In genomic region chr11:6266621-6267020, GRCm38 (mm10) we compare ENCODE assay signal across 9 mouse cellular contexts. TPM values are rescaled to one million over a fixed set of nuclear protein-coding genes. Genes with fewer than 3 reads are reported as not detected.
DNase-seq lines count a peak whose midpoint lies in the region; ATAC-seq and TF ChIP-seq lines count a peak whose summit lies in the region.
"Had no signal": no experiment of that assay in that cellular context is flagged by ENCODE, and none has a peak within 500 bp of the region (broad histone marks: within the 10 kb centered on the region; RNA-seq: fewer than 3 reads in every experiment).

No protein-coding gene starts in this region.

- WGBS in kidney, adult 2 months, result 74% methylated on average over 9 of the region's 9 CpGs
- 73% methylated on average over 9 of the region's 9 CpGs for WGBS in hindbrain, embryonic 12.5 days
- WGBS in midbrain, embryonic 12.5 days, result 71% methylated on average over 9 of the region's 9 CpGs

- H3K36me3 ChIP-seq in kidney, adult 2 months (ENCODE audit: control insufficient read depth, insufficient read depth, low read length), result no peaks in the 10 kb centered on the region
- peaks cover 62% of the 10 kb centered on the region for H3K36me3 ChIP-seq in hindbrain, embryonic 12.5 days
- H3K36me3 ChIP-seq in midbrain, embryonic 12.5 days, result peaks cover 68% of the 10 kb centered on the region

- H3K4me3 ChIP-seq in kidney, adult 2 months (ENCODE audit: insufficient read depth, low read depth, low read length), result peak overlapping the region; percentile 84
- peak overlapping the region; percentile 87 for H3K4me3 ChIP-seq in bone marrow macrophage, adult 2 months (ENCODE audit: insufficient read depth, low read length)
- H3K4me3 ChIP-seq in hindbrain, embryonic 12.5 days, result peak overlapping the region; percentile 93
- peak overlapping the region; percentile 87 for H3K4me3 ChIP-seq in midbrain, embryonic 12.5 days

- peak overlapping the region; percentile 95 for H3K4me2 ChIP-seq in hindbrain, embryonic 12.5 days (replicated peaks)
- H3K4me2 ChIP-seq in midbrain, embryonic 12.5 days (replicated peaks), result peak overlapping the region; percentile 86

- no peak for DNase-seq in kidney, adult 2 months
- DNase-seq in kidney, postnatal 4 days, result no peak
- no peak for DNase-seq in testis, postnatal 14 days (ENCODE audit: low spot score)
- DNase-seq: right cerebral cortex, adult 18-20 months had no signal

- peak overlapping the region; percentile 80 for H3K9ac ChIP-seq in hindbrain, embryonic 12.5 days
- peak overlapping the region; percentile 83 for H3K9ac ChIP-seq in midbrain, embryonic 12.5 days (replicated peaks)

- peaks cover 8% of the 10 kb centered on the region for H3K4me1 ChIP-seq in kidney, adult 2 months (ENCODE audit: control insufficient read depth, insufficient read depth, low read length)
- H3K4me1 ChIP-seq in bone marrow macrophage, adult 2 months (ENCODE audit: control insufficient read depth, insufficient read depth, low read length), result peaks cover 12% of the 10 kb centered on the region; the same call in 1 of the 2 replicates
- peaks cover 14% of the 10 kb centered on the region for H3K4me1 ChIP-seq in hindbrain, embryonic 12.5 days
- peaks cover 10% of the 10 kb centered on the region for H3K4me1 ChIP-seq in midbrain, embryonic 12.5 days

- ATAC-seq in hindbrain, embryonic 12.5 days (ENCODE audit: low FRiP score), result no peak
- no peak for ATAC-seq in midbrain, embryonic 12.5 days (ENCODE audit: low FRiP score, low read depth)
- no peak for ATAC-seq in megakaryocyte progenitor cell, adult 5-6 weeks (replicated peaks; ENCODE audit: poor library complexity)
- no peak for ATAC-seq in granulocyte monocyte progenitor cell, adult 5-6 weeks (replicated peaks; ENCODE audit: poor library complexity, severe bottlenecking)

- no peaks in the 10 kb centered on the region for H3K9me3 ChIP-seq in hindbrain, embryonic 12.5 days (replicated peaks)
- H3K9me3 ChIP-seq in midbrain, embryonic 12.5 days, result no peaks in the 10 kb centered on the region

- TF ChIP-seq POLR2A in kidney, adult 2 months (IDR thresholded peaks at IDR 0.05; ENCODE audit: low read depth, low read length), result no peak
- no peak for TF ChIP-seq POLR2A in bone marrow macrophage, adult 2 months (IDR thresholded peaks at IDR 0.05; ENCODE audit: borderline replicate concordance, low read depth, low read length)

- no peaks in the 10 kb centered on the region for H3K27me3 ChIP-seq in kidney, adult 2 months (replicated peaks; ENCODE audit: control insufficient read depth, insufficient read depth, low read length)
- H3K27me3 ChIP-seq in hindbrain, embryonic 12.5 days, result no peaks in the 10 kb centered on the region
- no peaks in the 10 kb centered on the region for H3K27me3 ChIP-seq in midbrain, embryonic 12.5 days

- H3K27ac ChIP-seq in kidney, adult 2 months (ENCODE audit: insufficient read depth, low read depth, low read length), result no peak overlapping the region
- H3K27ac ChIP-seq in bone marrow macrophage, adult 2 months (ENCODE audit: insufficient read depth, low read depth, low read length), result no peak overlapping the region
- no peak overlapping the region for H3K27ac ChIP-seq in hindbrain, embryonic 12.5 days
- no peak overlapping the region for H3K27ac ChIP-seq in midbrain, embryonic 12.5 days (replicated peaks)

- TF ChIP-seq CTCF in kidney, adult 2 months (conservative IDR thresholded peaks at IDR 0.05; ENCODE audit: insufficient read depth, insufficient read length, low read depth, low read length), result no peak
- TF ChIP-seq CTCF in bone marrow macrophage, adult 2 months (IDR thresholded peaks at IDR 0.05; ENCODE audit: low read depth, low read length), result no peak

RNA-seq across cellular contexts. Expression of gene Ddx56, which starts 1.0 kb away (rescaled TPM):
- polyA plus RNA-seq in kidney, adult 2 months (2012; rRNA removed), result 29.1 and 29.3 TPM in 2 replicates
- polyA plus RNA-seq in bone marrow macrophage, adult 2 months (2012; ENCODE audit: insufficient read depth, insufficient read length, missing spikeins), result 16.2 and 19.2 TPM in 2 replicates
- polyA plus RNA-seq in hindbrain, embryonic 12.5 days (2016; fragmentation: Nextera tagmentation; extraction: Ambion mirVana), result 80.5 and 83.0 TPM in 2 replicates
- polyA plus RNA-seq in midbrain, embryonic 12.5 days (2016; fragmentation: Nextera tagmentation; extraction: Ambion mirVana), result 92.0 and 93.7 TPM in 2 replicates
- total RNA-seq in megakaryocyte progenitor cell, adult 5-6 weeks (2015), result 34.7 and 44.6 TPM in 2 replicates
- 44.6 and 51.4 TPM in 2 replicates for total RNA-seq in megakaryocyte progenitor cell, adult 5-6 weeks (2017)
- total RNA-seq in granulocyte monocyte progenitor cell, adult 5-6 weeks (2014; fragmentation: Nextera tagmentation), result 41.7 and 50.7 TPM in 2 replicates
- total RNA-seq in granulocyte monocyte progenitor cell, adult 5-6 weeks (2017), result 49.0 and 51.7 TPM in 2 replicates

RNA-seq across cellular contexts. Expression of gene Tmed4, which starts 8.0 kb away (rescaled TPM):
- polyA plus RNA-seq in kidney, adult 2 months (2012; rRNA removed), result 220 and 227 TPM in 2 replicates
- polyA plus RNA-seq in bone marrow macrophage, adult 2 months (2012; ENCODE audit: insufficient read depth, insufficient read length, missing spikeins), result 52.9 and 55.0 TPM in 2 replicates
- polyA plus RNA-seq in hindbrain, embryonic 12.5 days (2016; fragmentation: Nextera tagmentation; extraction: Ambion mirVana), result 140 and 144 TPM in 2 replicates
- polyA plus RNA-seq in midbrain, embryonic 12.5 days (2016; fragmentation: Nextera tagmentation; extraction: Ambion mirVana), result 150 and 153 TPM in 2 replicates
- 54.5 and 60.0 TPM in 2 replicates for total RNA-seq in megakaryocyte progenitor cell, adult 5-6 weeks (2015)
- 54.8 and 63.7 TPM in 2 replicates for total RNA-seq in megakaryocyte progenitor cell, adult 5-6 weeks (2017)
- 41.8 and 47.2 TPM in 2 replicates for total RNA-seq in granulocyte monocyte progenitor cell, adult 5-6 weeks (2014; fragmentation: Nextera tagmentation)
- total RNA-seq in granulocyte monocyte progenitor cell, adult 5-6 weeks (2017), result 39.8 and 50.5 TPM in 2 replicates

RNA-seq across cellular contexts. Expression of gene Ogdh, which starts 24.8 kb away (rescaled TPM):
- 382 and 420 TPM in 2 replicates for polyA plus RNA-seq in kidney, adult 2 months (2012; rRNA removed)
- 52.8 and 57.1 TPM in 2 replicates for polyA plus RNA-seq in bone marrow macrophage, adult 2 months (2012; ENCODE audit: insufficient read depth, insufficient read length, missing spikeins)
- 100 and 101 TPM in 2 replicates for polyA plus RNA-seq in hindbrain, embryonic 12.5 days (2016; fragmentation: Nextera tagmentation; extraction: Ambion mirVana)
- 92.4 and 98.3 TPM in 2 replicates for polyA plus RNA-seq in midbrain, embryonic 12.5 days (2016; fragmentation: Nextera tagmentation; extraction: Ambion mirVana)
- total RNA-seq in megakaryocyte progenitor cell, adult 5-6 weeks (2015), result 110 and 113 TPM in 2 replicates
- total RNA-seq in megakaryocyte progenitor cell, adult 5-6 weeks (2017), result 84.7 and 91.1 TPM in 2 replicates
- 144 and 151 TPM in 2 replicates for total RNA-seq in granulocyte monocyte progenitor cell, adult 5-6 weeks (2014; fragmentation: Nextera tagmentation)
- 91.3 and 116 TPM in 2 replicates for total RNA-seq in granulocyte monocyte progenitor cell, adult 5-6 weeks (2017)

RNA-seq across cellular contexts. Expression of gene Npc1l1, which starts 36.7 kb away (rescaled TPM):
- polyA plus RNA-seq in kidney, adult 2 months (2012; rRNA removed), result 0.06 and 0.11 TPM in 2 replicates
- polyA plus RNA-seq in bone marrow macrophage, adult 2 months (2012; ENCODE audit: insufficient read depth, insufficient read length, missing spikeins), result not detected in 2 replicates
- polyA plus RNA-seq in hindbrain, embryonic 12.5 days (2016; fragmentation: Nextera tagmentation; extraction: Ambion mirVana), result 0.05 TPM in 1 of 2 replicates, not detected in the other
- not detected in 2 replicates for polyA plus RNA-seq in midbrain, embryonic 12.5 days (2016; fragmentation: Nextera tagmentation; extraction: Ambion mirVana)
- total RNA-seq in megakaryocyte progenitor cell, adult 5-6 weeks (2015), result not detected in 2 replicates
- not detected in 2 replicates for total RNA-seq in megakaryocyte progenitor cell, adult 5-6 weeks (2017)
- total RNA-seq in granulocyte monocyte progenitor cell, adult 5-6 weeks (2014; fragmentation: Nextera tagmentation), result not detected in 2 replicates
- not detected in 2 replicates for total RNA-seq in granulocyte monocyte progenitor cell, adult 5-6 weeks (2017)
